Mouse (Mus musculus): ENCODE data around the gene Tomm40. TPM values are rescaled to one million over a fixed set of nuclear protein-coding genes. Genes with fewer than 3 reads are reported as not detected.

Tomm40 gene
- polyA plus RNA-seq, 1 experiment from 2014 or later = 98.0 TPM

DNA sequence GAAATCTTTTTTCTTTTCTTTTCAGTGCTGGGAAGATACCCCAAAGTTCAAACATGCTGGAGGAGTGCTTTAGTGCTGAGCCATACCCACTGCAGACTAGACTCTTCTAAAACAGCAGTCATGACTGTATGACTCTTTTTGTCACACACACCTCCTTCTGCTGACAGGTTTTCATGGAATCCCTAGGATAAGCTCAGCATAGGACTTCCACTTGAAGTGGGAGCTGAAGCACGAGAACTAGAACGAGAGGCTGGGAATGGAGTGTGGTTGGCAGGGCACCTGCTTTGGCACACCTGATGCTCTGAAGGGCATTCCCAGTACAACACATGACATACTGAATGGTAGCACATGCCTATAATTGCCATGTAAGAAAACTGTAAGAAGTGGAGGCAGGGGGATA lies 62.6 kb downstream of the Tomm40 start:
- no peaks in the 10 kb centered on the region for H3K27me3 ChIP-seq (ENCODE audit: control insufficient read depth, insufficient read depth, low read length)
- H3K9ac ChIP-seq (ENCODE audit: low read length) = no peak overlapping the region
- no peaks in the 10 kb centered on the region for H3K4me1 ChIP-seq (replicated peaks; ENCODE audit: control insufficient read depth, insufficient read depth)
- 97% methylated on average over 2 of the region's 2 CpGs for WGBS
- ATAC-seq (ENCODE audit: low FRiP score, low TSS enrichment) (no peak), DNase-seq (ENCODE audit: low spot score) (no peak)
- no peaks in the 10 kb centered on the region for H3K9me3 ChIP-seq (ENCODE audit: control insufficient read depth, low read length)
- no peak overlapping the region for H3K27ac ChIP-seq (replicated peaks)
- H3K4me2 ChIP-seq (replicated peaks; ENCODE audit: low read depth) = no peak overlapping the region
- peaks cover 7% of the 10 kb centered on the region; the same call in 1 of the 2 replicates for H3K36me3 ChIP-seq (ENCODE audit: control insufficient read depth, insufficient read depth, low read length)
- no peak for TF ChIP-seq EP300 (optimal IDR thresholded peaks at IDR 0.05)
- no peak for TF ChIP-seq CTCF (IDR thresholded peaks at IDR 0.05; ENCODE audit: low read depth)
- H3K4me3 ChIP-seq (ENCODE audit: low read depth, low read length) = no peak overlapping the region

Other genes starting within 250 kb of the Tomm40 start
- 3.2 and 3.7 TPM in 2 replicates for gene Bloc1s3, start 207.1 kb downstream of the Tomm40 start, polyA plus RNA-seq (2015; fragmentation: Nextera tagmentation; extraction: Ambion mirVana)
- 113 and 123 TPM in 2 replicates for gene Trappc6a, start 207.0 kb downstream of the Tomm40 start, polyA plus RNA-seq (2015; fragmentation: Nextera tagmentation; extraction: Ambion mirVana)
- gene Nkpd1, start 197.6 kb downstream of the Tomm40 start, polyA plus RNA-seq (2015; fragmentation: Nextera tagmentation; extraction: Ambion mirVana) = 30.8 and 33.0 TPM in 2 replicates
- 16.5 and 21.2 TPM in 2 replicates for gene Ppp1r37, start 152.4 kb downstream of the Tomm40 start, polyA plus RNA-seq (2015; fragmentation: Nextera tagmentation; extraction: Ambion mirVana)
- 3.7 and 5.0 TPM in 2 replicates for gene Zfp296, start 138.2 kb downstream of the Tomm40 start, polyA plus RNA-seq (2015; fragmentation: Nextera tagmentation; extraction: Ambion mirVana)
- 108 and 114 TPM in 2 replicates for gene Gemin7, start 137.8 kb downstream of the Tomm40 start, polyA plus RNA-seq (2015; fragmentation: Nextera tagmentation; extraction: Ambion mirVana)
- 19.0 and 21.5 TPM in 2 replicates for gene Clasrp, start 111.0 kb downstream of the Tomm40 start, polyA plus RNA-seq (2015; fragmentation: Nextera tagmentation; extraction: Ambion mirVana)
- gene Relb, start 86.0 kb downstream of the Tomm40 start, polyA plus RNA-seq (2015; fragmentation: Nextera tagmentation; extraction: Ambion mirVana) = 7.3 and 8.7 TPM in 2 replicates
- 55.0 and 65.1 TPM in 2 replicates for gene Clptm1, start 50.4 kb downstream of the Tomm40 start, polyA plus RNA-seq (2015; fragmentation: Nextera tagmentation; extraction: Ambion mirVana)
- 8.7 and 10.7 TPM in 2 replicates for gene Apoc2, start 37.5 kb downstream of the Tomm40 start, polyA plus RNA-seq (2015; fragmentation: Nextera tagmentation; extraction: Ambion mirVana)
- not detected in 2 replicates for gene Gm44805, start 34.0 kb downstream of the Tomm40 start, polyA plus RNA-seq (2015; fragmentation: Nextera tagmentation; extraction: Ambion mirVana)
- 2.8 and 6.1 TPM in 2 replicates for gene Apoc4, start 34.0 kb downstream of the Tomm40 start, polyA plus RNA-seq (2015; fragmentation: Nextera tagmentation; extraction: Ambion mirVana)
- 79.6 and 88.4 TPM in 2 replicates for gene Apoc1, start 22.8 kb downstream of the Tomm40 start, polyA plus RNA-seq (2015; fragmentation: Nextera tagmentation; extraction: Ambion mirVana)
- gene Apoe, start 16.2 kb downstream of the Tomm40 start, polyA plus RNA-seq (2015; fragmentation: Nextera tagmentation; extraction: Ambion mirVana) = 383 and 436 TPM in 2 replicates
- 82.2 and 83.8 TPM in 2 replicates for gene Nectin2, start 35.0 kb upstream of the Tomm40 start, polyA plus RNA-seq (2015; fragmentation: Nextera tagmentation; extraction: Ambion mirVana)
- gene Bcam, start 55.6 kb upstream of the Tomm40 start, polyA plus RNA-seq (2015; fragmentation: Nextera tagmentation; extraction: Ambion mirVana) = 87.5 and 103 TPM in 2 replicates
- 44.4 and 48.5 TPM in 2 replicates for gene Cblc, start 81.4 kb upstream of the Tomm40 start, polyA plus RNA-seq (2015; fragmentation: Nextera tagmentation; extraction: Ambion mirVana)
- gene Bcl3, start 107.3 kb upstream of the Tomm40 start, polyA plus RNA-seq (2015; fragmentation: Nextera tagmentation; extraction: Ambion mirVana) = 8.9 and 9.1 TPM in 2 replicates
- 0.29 and 0.41 TPM in 2 replicates for gene Gm19345, start 136.6 kb upstream of the Tomm40 start, polyA plus RNA-seq (2015; fragmentation: Nextera tagmentation; extraction: Ambion mirVana)
- gene Ceacam16, start 145.9 kb upstream of the Tomm40 start, polyA plus RNA-seq (2015; fragmentation: Nextera tagmentation; extraction: Ambion mirVana) = not detected in 2 replicates
- 9.5 and 10.2 TPM in 2 replicates for gene Ceacam19, start 172.5 kb upstream of the Tomm40 start, polyA plus RNA-seq (2015; fragmentation: Nextera tagmentation; extraction: Ambion mirVana)
- 6.2 and 6.7 TPM in 2 replicates for gene Pvr, start 205.7 kb upstream of the Tomm40 start, polyA plus RNA-seq (2015; fragmentation: Nextera tagmentation; extraction: Ambion mirVana)
- 3.2 and 4.4 TPM in 2 replicates for gene Igsf23, start 235.3 kb upstream of the Tomm40 start, polyA plus RNA-seq (2015; fragmentation: Nextera tagmentation; extraction: Ambion mirVana)
- not detected in 2 replicates for gene Ceacam20, start 250.0 kb upstream of the Tomm40 start, polyA plus RNA-seq (2015; fragmentation: Nextera tagmentation; extraction: Ambion mirVana)

All from stomach, postnatal 0 days (tissue).